Mouse (Mus musculus) mature B cell (primary cell): Measurements from ENCODE around the gene Wdfy3.

ENCODE experiments used
- in situ Hi-C: fragments of 300-500 bp; cut with MboI; formaldehyde crosslinking; loops from 2 replicates; pipeline ENCODE4 v1.14.3; 2019

Gene Wdfy3

GRCm38 (mm10) chr5:101832042-101832441 lies 237.7 kb downstream of the Wdfy3 start:
- in situ Hi-C loops: no loop called here

DNA sequence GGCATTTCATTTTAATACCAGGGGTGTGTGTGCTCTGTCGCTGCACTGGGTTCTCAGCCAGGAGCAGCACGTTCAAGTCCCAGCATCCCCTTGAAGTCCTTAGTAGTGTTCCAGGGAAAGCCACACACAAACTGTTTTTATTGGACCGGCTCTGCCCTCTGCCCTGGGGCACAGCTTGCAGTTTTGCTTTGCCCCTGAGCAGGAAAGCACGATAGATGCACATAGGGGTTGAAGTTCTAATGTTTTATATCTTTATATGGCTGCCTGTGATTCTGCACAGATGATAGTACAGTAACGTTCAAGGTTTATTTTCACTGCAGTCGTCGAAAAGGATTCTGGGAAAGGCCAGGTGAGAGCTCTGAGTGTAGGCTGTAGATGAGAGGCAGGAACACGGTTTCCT lies 239.5 kb downstream of the Wdfy3 start:
- in situ Hi-C loops: no loop called here

GRCm38 (mm10) chr5:101828932-101829331 lies 240.8 kb downstream of the Wdfy3 start:
- in situ Hi-C loops: no loop called here

- in situ Hi-C loops: no loop called here
Measured at GRCm38 (mm10) chr5:101827477-101827876, 242.2 kb downstream of the Wdfy3 start.

GRCm38 (mm10) chr5:101826531-101826970 lies 243.2 kb downstream of the Wdfy3 start:
- in situ Hi-C loops: no loop called here

DNA sequence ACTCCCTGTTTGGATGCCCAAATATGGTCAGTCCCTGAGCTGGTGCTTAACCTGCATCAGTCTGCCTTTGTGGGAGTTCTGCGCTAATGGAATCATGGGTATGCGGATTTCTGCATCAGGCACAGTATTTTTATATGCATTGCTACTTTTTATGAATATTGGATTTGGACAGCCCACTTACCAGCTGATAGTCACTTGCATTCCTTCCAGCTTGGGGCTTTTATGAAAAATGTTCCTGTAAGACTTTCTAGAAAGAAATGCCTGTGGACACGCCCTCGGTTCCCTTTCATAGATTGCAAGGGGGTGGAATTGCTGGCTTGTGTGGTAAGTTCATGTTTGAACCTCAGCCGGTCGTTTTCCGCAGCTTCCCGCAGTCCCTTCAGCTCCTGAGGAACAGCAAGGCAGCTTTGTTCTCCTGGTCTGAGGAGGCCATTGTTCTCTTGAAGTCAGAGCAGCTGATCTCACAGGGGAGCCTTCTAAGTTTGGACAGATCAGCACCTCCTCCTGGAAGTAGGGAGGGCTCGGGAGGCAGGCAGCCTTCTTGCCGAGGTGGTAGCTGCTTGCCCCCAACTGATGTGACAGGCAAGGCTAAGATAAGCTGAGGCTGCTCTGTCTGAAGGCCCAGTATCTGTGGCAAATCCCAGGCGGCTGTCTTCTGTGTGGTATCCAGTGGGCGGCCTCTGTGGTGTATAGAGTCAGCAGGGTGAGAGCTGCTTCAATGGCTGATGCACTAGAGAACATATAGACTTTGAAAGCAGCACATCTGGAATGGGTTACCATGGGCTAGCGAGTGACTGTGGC lies 244.4 kb downstream of the Wdfy3 start:
- in situ Hi-C loops: no loop called here

DNA sequence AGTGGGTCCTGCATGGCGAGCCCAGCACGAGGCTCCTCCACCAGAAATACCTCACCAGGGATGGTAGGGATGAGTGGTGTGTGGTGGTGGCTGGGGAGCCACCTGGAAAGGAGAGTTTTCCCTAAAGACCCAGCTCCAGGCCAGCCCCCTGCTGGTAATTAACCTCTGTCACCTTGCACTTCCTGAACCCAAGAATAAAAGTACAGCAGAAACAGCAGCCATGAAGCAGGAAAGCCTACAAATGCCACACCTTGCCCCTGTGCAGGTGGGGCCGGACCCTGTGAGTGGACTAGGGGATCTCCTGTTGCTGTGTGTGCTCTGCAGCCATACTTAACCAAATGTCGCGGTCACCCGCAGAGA lies 247.4 kb downstream of the Wdfy3 start:
- in situ Hi-C loops: no loop called here

DNA sequence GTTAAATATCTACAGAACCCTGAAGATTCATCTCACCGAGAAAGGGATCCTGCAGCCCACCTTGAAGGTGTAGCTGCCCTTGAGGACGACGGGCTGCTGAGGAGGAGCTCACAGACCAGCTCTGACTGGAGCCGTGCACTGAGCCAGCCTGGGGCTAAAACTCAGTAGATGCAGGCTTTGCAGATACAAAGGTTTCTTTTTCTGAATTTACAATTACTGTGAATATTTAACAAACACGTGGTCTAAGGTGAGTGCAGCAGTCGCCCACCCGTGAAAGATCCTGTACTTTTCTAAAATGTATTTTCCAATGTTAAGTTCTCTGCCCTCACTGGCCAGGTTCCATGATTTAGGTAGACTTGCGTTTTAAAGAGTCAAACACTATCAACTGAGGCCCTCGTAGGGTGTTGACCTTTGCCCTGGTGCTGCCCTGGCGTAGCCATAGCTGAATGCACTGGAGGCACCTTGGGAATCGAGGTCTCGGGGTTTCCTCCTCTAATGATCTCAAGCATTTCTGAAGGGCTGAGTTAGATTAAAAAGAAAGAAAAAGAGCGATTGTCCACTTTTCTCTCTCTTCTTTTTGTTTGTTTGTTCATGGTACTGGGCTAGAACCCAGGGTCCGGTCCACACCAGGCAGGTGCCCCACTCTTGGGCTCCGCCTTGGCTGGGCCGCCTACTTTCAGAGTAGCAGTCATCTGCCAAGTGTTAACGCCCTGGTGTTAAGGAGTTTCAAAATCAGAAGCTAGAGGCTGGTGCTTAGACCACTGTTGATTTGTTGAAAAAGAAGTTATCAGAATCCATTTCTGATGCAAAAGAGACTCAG lies 248.0 kb downstream of the Wdfy3 start:
- in situ Hi-C loops: no loop called here

DNA sequence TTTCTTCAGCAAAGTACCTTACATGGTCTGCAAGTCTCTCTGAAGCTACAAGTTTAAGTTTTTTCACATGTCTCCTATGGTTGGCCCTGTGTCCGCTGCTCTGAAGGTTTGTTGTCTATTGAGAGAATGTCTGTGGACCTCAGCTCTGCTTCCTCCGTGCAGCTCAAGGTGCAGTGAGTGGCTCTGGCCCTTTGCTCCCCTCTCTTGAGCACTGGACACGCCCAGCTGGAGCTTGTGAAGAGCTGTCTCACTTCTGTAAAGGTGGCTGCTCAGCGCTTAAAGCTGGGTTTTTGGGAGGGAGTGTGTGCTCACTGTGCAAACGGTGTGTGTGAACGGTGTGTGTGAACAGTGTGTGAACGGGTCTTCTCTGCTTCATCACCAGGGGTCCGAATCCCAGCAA lies 248.7 kb downstream of the Wdfy3 start:
- in situ Hi-C loops: no loop called here

- in situ Hi-C loops: no loop called here
Measured at GRCm38 (mm10) chr5:101819844-101820243, 249.9 kb downstream of the Wdfy3 start.

DNA sequence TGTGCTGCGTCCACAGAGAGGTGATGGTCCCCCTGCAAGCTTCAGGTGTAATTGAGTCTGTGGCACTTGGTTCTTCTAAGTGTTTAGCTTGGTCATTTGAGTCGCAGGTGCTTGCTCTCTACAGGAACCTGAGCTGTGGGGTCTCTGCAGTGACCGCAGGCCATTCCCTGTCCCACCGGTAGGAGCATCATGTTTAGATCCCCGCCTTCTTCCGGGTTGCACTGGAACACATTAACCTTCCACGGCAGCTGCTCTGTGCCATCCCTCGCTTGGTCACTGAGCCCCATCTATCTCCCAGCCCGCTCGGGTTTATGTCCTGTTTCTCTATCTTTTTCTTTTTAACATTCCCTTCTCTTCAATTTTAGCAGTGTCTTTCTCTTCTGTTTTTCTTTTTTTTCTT lies 250.5 kb downstream of the Wdfy3 start:
- in situ Hi-C loops: no loop called here

GRCm38 (mm10) chr5:101816822-101817221 lies 252.9 kb downstream of the Wdfy3 start:
- in situ Hi-C loops: no loop called here

- in situ Hi-C loops: no loop called here
Measured at GRCm38 (mm10) chr5:101811296-101812169, 258.2 kb downstream of the Wdfy3 start.

- in situ Hi-C loops: no loop called here
Measured at GRCm38 (mm10) chr5:101802358-101803022, 267.2 kb downstream of the Wdfy3 start.

DNA sequence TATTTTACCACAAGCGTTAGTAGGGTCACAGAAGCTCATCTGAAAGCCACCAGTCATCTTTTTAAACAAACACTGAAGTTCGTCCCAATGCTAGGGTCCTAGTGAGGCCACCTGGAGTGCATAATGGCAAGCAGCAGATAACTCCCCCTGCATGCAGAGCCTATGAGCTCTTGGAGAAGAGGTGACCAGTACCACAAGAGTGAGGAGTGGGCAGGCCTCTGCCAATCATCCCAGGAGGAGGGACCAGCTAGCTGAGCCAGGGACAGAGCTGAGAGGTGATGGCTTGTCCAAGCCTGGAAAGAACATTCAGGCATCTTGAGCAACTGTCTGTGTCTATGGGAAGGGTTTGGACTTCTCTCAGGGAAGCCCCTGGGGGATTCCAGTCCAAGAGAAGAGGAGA lies 267.8 kb downstream of the Wdfy3 start:
- in situ Hi-C loops: no loop called here

DNA sequence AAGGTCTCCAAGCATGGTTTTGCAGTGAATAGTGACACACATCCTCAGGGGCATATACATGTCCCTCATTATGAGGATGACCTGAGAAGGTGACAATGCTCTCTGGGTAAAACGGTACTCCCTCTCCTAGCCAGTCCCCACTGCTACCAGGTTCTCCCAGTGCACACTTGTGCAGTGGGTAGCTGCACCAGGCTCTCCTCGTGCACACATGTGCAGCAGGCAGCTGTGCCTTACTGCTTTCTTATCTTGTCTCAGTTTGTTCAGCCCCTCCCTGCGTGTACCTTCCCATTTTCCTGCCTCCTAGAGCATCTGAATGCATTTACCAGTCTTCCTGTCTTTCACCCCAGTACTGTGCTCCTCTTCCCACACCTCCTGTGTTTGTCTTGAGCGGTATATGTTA lies 277.1 kb downstream of the Wdfy3 start:
- in situ Hi-C loops: no loop called here

- in situ Hi-C loops: no loop called here
Measured at GRCm38 (mm10) chr5:101790560-101790959, 279.2 kb downstream of the Wdfy3 start.

DNA sequence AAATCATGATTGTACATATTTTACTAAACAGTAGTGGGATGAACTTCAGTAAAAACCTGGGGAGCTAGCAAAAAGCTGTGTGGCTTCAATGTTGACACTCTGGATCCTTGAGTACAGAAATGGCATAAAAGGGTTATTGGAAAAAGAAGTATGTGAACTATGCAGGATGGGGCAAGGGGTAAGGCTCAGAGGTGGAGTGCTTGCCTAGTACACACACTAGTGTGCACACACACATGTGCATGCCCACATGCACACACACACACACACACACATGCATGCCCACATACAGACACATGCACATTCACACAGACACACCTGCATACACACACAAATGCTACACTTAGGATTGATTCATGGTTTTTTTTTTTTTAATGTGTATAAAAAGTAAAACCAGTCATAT lies 280.0 kb downstream of the Wdfy3 start:
- in situ Hi-C loops: no loop called here

DNA sequence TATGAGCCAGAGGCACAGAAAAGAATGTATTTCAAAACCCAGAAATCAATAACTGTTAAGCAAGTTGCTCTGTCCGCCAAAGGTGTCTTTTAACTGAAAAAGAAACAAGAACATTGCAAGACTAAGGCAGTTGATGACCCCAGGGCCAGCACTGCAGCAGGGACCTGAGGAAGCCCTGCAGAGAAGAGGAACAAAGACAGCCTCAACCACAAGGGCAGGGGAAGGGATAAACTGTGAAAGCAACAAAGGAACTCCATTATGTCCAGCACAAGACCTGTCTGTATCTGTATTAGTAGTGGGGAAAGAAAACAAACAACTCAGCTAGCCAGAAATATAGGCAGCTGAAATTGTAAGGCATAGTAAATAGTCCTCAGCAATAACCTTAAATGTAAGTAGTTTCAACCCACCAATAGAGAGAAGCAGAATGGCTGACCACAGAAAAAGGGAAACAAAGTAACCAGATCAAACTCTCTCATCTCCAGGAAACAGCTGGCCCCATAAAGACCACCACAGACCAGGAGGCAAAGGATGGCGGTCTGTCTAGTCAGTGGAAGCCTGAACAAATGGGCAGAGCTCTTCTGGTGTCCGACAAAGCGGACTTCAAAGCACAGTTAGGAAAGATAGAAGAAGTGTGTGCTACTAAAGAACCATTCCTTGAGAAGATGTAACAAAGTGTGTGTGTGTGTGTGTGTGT lies 283.7 kb downstream of the Wdfy3 start:
- in situ Hi-C loops: no loop called here

GRCm38 (mm10) chr5:101784787-101785186 lies 284.9 kb downstream of the Wdfy3 start:
- in situ Hi-C loops: no loop called here

- in situ Hi-C loops: no loop called here
Measured at GRCm38 (mm10) chr5:101784328-101784727, 285.4 kb downstream of the Wdfy3 start.
